Mouse (Mus musculus): ENCODE results near the gene Btbd35f16.
"Not testable (repeated sequence)": the region's sequence is repeated elsewhere in the genome, so short reads cannot be mapped to it uniquely, and the experiment has no call there.

Gene Btbd35f16

DNA sequence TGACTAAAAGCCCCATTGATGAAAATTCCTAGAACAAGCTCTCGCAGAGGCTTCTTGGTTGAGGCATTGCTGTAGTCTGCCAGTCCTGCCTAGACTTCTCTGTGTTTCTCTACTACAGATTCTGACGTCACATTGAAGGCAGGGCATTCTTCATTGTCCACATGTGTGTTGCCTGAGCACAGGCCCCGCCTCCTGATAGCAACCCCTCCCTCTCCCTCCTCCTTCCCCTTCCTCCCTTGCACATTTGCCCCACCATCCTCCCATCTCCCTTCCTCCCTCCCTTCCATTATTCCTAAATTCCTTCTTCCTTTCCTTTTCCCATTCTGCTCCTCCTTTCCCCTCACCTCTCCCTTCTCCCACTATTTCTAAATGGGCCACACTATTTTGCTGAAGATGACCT, at the start of gene Btbd35f16:
Gene Btbd35f16 (minus strand): TSS at position 101 of the 400 bp plus-strand sequence.
- not testable (repeated sequence) for DNase-seq (ENCODE audit: low read depth, low spot score)

Data from A20 (cell line).